Mouse (Mus musculus): ENCODE measurements around the gene Zfp987. TPM values are rescaled to one million over a fixed set of nuclear protein-coding genes. Genes with fewer than 3 reads are reported as not detected.
A peak's percentile ranks its signal among the peaks of the same experiment; 100 is the strongest.
"Not testable (repeated sequence)": the region's sequence is repeated elsewhere in the genome, so short reads cannot be mapped to it uniquely, and the experiment has no call there.

The Zfp987 gene
- not detected in 2 replicates for polyA plus RNA-seq (2015; fragmentation: Nextera tagmentation; extraction: Ambion mirVana)

DNA sequence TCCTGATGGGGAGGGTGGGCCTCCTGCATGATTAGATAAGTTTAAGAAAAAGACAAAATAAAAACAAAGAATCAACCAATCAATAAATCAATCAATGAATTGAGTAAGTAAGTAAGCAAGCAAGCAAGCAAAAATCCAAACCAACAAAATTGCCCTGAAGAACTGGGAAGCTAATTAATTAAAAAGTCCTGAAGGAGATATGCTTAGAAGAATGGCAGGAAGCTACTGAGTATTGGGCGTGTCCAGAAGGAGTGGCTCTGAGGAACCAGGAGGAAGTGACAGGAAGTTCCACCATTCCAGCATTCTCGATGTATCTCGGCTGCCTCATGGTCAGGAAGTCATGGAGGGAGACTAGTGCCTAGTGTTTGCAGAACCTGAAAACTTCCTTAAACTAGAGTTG, at the start of gene Zfp987:
Gene Zfp987, plus strand, starts transcription at position 301 of the 400 bp plus-strand sequence.
- not testable (repeated sequence) for H3K4me3 ChIP-seq; H3K9ac ChIP-seq; H3K27me3 ChIP-seq (replicated peaks); ATAC-seq (replicated peaks); H3K9me3 ChIP-seq; H3K27ac ChIP-seq; H3K4me1 ChIP-seq; H3K4me2 ChIP-seq; H3K36me3 ChIP-seq (replicated peaks)
- WGBS: 92% methylated on average over 3 of the region's 3 CpGs

DNA sequence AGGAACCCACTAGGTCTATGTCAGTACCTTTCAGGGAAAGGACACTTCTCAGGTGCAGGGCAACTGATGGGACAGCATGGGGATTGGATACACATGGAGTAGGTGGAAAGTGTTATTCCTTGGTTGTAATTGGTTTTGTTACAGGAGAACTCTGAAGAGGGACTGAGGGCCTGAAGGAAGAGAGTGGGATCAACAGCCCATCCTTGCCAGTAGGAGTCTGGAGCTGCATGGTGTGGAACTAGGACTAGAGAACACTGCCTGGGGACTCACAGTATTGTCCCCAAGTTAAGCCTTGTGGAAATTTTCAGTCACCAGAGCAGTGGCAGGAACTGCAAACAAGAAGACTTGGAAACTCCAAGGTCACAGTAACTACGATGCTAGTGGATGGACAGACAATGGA, 44.6 kb upstream of the Zfp987 start:
- WGBS: 79% methylated on average over 1 of the region's 1 CpGs
- H3K4me2 ChIP-seq; H3K9ac ChIP-seq; H3K27me3 ChIP-seq (replicated peaks); H3K4me3 ChIP-seq; H3K27ac ChIP-seq; H3K36me3 ChIP-seq (replicated peaks); ATAC-seq (replicated peaks); H3K4me1 ChIP-seq: not testable (repeated sequence)
- H3K9me3 ChIP-seq: peaks cover 53% of the 10 kb centered on the region

DNA sequence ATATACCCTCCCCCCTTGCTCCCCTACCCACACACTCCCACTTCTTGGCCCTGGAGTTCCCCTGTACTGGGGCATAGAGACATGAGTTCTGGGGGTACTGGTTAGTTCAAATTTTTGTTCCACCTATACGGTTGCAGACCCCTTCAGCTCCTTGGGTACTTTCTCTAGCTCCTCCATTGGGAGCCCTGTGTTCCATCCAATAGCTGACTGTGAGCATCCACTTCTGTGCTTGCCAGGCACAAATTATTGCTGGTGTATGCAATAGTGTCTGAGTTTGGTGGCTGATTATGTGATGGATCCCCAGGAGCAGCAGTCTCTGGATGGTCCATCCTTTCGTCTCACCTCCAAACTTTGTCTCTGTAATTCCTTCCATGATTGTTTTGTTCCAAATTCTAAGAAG, 43.7 kb upstream of the Zfp987 start:
- H3K4me1 ChIP-seq; H3K27ac ChIP-seq; H3K9ac ChIP-seq; H3K4me3 ChIP-seq; H3K27me3 ChIP-seq (replicated peaks); H3K36me3 ChIP-seq (replicated peaks); ATAC-seq (replicated peaks); H3K4me2 ChIP-seq: not testable (repeated sequence)
- whole genome bisulfite sequencing: 80% methylated on average over 2 of the region's 2 CpGs
- H3K9me3 ChIP-seq: peaks cover 56% of the 10 kb centered on the region

GRCm38 (mm10) chr4:146055335-146055734, 41.8 kb upstream of the Zfp987 start:
- H3K36me3 ChIP-seq (replicated peaks): no peaks in the 10 kb centered on the region
- no peak for ATAC-seq (replicated peaks)
- H3K27ac ChIP-seq: no peak overlapping the region
- H3K9me3 ChIP-seq: peaks cover 65% of the 10 kb centered on the region
- H3K4me1 ChIP-seq: no peaks in the 10 kb centered on the region
- WGBS: 75% methylated on average over 2 of the region's 2 CpGs
- no peak overlapping the region for H3K4me2 ChIP-seq
- H3K4me3 ChIP-seq: no peak overlapping the region
- no peaks in the 10 kb centered on the region for H3K27me3 ChIP-seq (replicated peaks)
- H3K9ac ChIP-seq: no peak overlapping the region

- not testable (repeated sequence) for H3K4me1 ChIP-seq; H3K27ac ChIP-seq; H3K36me3 ChIP-seq (replicated peaks); ATAC-seq (replicated peaks); H3K27me3 ChIP-seq (replicated peaks); H3K9ac ChIP-seq; H3K4me2 ChIP-seq; H3K4me3 ChIP-seq
- WGBS: 91% methylated on average over 12 of the region's 12 CpGs
- peaks cover 47% of the 10 kb centered on the region for H3K9me3 ChIP-seq
Observed at GRCm38 (mm10) chr4:146058646-146059045, 38.5 kb upstream of the Zfp987 start.

GRCm38 (mm10) chr4:146059078-146059477, 38.0 kb upstream of the Zfp987 start:
- peaks cover 44% of the 10 kb centered on the region for H3K9me3 ChIP-seq
- H3K36me3 ChIP-seq (replicated peaks); H3K9ac ChIP-seq; H3K4me1 ChIP-seq; H3K4me2 ChIP-seq; ATAC-seq (replicated peaks); H3K27ac ChIP-seq; H3K4me3 ChIP-seq; H3K27me3 ChIP-seq (replicated peaks): not testable (repeated sequence)
- WGBS: 85% methylated on average over 4 of the region's 4 CpGs

- WGBS: 92% methylated on average over 25 of the region's 26 CpGs
- peaks cover 38% of the 10 kb centered on the region for H3K9me3 ChIP-seq
- not testable (repeated sequence) for H3K4me1 ChIP-seq; ATAC-seq (replicated peaks); H3K36me3 ChIP-seq (replicated peaks); H3K4me2 ChIP-seq; H3K27ac ChIP-seq; H3K27me3 ChIP-seq (replicated peaks); H3K9ac ChIP-seq; H3K4me3 ChIP-seq
Observed at GRCm38 (mm10) chr4:146059974-146060693, 37.0 kb upstream of the Zfp987 start.

- H3K4me3 ChIP-seq; H3K4me1 ChIP-seq; H3K36me3 ChIP-seq (replicated peaks); H3K9ac ChIP-seq; ATAC-seq (replicated peaks); H3K27ac ChIP-seq; H3K4me2 ChIP-seq; H3K27me3 ChIP-seq (replicated peaks): not testable (repeated sequence)
- 93% methylated on average over 11 of the region's 11 CpGs for WGBS
- peaks cover 32% of the 10 kb centered on the region for H3K9me3 ChIP-seq
Observed at GRCm38 (mm10) chr4:146061082-146061481, 36.0 kb upstream of the Zfp987 start.

DNA sequence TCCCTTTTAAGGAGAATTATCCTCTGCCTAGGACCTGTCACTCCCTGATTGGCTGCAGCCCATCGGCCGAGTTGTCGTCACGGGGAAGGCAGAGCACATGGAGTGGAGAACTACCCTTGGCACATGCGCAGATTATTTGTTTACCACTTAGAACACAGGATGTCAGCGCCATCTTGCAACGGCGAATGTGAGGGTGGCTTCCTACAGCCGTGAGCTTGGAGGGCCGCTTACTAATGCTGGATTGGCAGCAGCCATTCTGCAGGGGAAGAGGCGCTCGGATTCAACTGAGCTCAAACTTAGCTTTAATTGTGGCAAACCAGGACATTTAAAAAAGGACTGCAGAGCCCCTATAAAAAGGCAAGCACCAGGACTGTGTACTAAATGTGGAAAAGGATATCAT, 35.1 kb upstream of the Zfp987 start:
- ATAC-seq (replicated peaks); H3K4me1 ChIP-seq; H3K27me3 ChIP-seq (replicated peaks); H3K36me3 ChIP-seq (replicated peaks); H3K27ac ChIP-seq; H3K4me3 ChIP-seq; H3K4me2 ChIP-seq; H3K9ac ChIP-seq: not testable (repeated sequence)
- 95% methylated on average over 12 of the region's 12 CpGs for WGBS
- peaks cover 28% of the 10 kb centered on the region for H3K9me3 ChIP-seq

DNA sequence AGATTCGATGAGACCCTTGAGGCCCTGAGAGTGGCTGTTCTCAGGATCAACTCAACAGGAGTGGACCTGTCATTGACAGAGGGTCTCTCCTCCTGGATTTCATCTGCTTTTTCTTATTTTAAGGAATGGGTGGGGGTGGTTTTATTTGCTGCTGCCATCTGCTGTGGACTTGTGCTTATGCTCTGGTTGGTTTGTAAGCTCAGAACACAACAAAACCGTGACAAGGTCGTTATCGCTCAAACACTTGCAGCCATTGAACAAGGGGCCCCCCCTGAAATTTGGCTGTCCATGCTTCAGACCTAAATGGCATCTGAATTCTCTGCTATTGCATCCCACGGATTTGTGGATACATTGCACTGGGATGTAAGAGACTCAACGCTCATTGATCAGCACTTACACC, 34.1 kb upstream of the Zfp987 start:
- H3K4me3 ChIP-seq; H3K9ac ChIP-seq; H3K4me2 ChIP-seq; ATAC-seq (replicated peaks); H3K4me1 ChIP-seq; H3K27me3 ChIP-seq (replicated peaks); H3K27ac ChIP-seq; H3K36me3 ChIP-seq (replicated peaks): not testable (repeated sequence)
- 77% methylated on average over 6 of the region's 6 CpGs for WGBS
- H3K9me3 ChIP-seq: peaks cover 31% of the 10 kb centered on the region

GRCm38 (mm10) chr4:146063621-146064020, 33.5 kb upstream of the Zfp987 start:
- not testable (repeated sequence) for H3K27me3 ChIP-seq (replicated peaks); H3K4me2 ChIP-seq; H3K9ac ChIP-seq; H3K4me1 ChIP-seq; H3K36me3 ChIP-seq (replicated peaks); H3K4me3 ChIP-seq; H3K27ac ChIP-seq; ATAC-seq (replicated peaks)
- WGBS: 90% methylated on average over 15 of the region's 15 CpGs
- peaks cover 31% of the 10 kb centered on the region for H3K9me3 ChIP-seq

- not testable (repeated sequence) for H3K27ac ChIP-seq; H3K4me3 ChIP-seq; H3K4me1 ChIP-seq; H3K4me2 ChIP-seq; ATAC-seq (replicated peaks); H3K36me3 ChIP-seq (replicated peaks); H3K27me3 ChIP-seq (replicated peaks); H3K9ac ChIP-seq
- peaks cover 24% of the 10 kb centered on the region for H3K9me3 ChIP-seq
- 74% methylated on average over 5 of the region's 5 CpGs for WGBS
Observed at GRCm38 (mm10) chr4:146064807-146065206, 32.3 kb upstream of the Zfp987 start.

DNA sequence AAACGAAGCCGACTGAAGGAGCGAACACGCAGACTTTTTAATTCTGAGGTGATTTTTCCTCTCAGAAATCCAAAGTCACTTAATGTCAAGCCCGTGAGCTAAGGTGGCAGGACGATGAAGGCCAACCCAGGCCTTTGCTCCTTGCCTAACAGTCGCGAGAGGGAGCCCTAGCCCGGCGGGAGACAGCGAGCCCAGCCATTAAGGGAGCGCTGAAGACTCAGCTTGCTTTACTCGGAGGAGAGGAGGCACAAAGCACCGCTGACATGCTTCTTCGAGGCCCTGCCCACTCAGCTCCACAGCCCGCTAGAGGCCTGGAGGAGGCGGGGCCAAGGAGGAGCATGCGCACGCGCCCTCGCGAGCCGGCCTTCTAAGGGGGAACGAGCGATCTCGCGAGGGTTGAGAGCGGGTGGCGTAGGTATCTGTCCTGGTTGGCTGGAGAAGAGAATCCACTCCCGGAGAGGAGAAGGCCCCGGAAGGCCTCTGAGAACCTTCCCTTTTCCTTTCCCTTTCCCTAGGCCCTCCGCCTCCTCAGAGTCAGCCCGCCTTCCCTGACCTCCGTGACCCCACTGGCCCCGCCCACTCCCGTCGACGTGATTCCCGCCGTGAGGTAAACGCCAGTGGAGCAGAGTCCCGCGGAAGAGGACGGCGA, 30.0 kb upstream of the Zfp987 start:
- H3K36me3 ChIP-seq (replicated peaks); H3K9ac ChIP-seq; H3K27ac ChIP-seq; ATAC-seq (replicated peaks); H3K27me3 ChIP-seq (replicated peaks); H3K4me1 ChIP-seq: not testable (repeated sequence)
- peaks cover 18% of the 10 kb centered on the region for H3K9me3 ChIP-seq
- peak overlapping the region; percentile 7; the same call in 1 of the 2 replicates for H3K4me3 ChIP-seq
- 36% methylated on average over 45 of the region's 45 CpGs for WGBS
- peak overlapping the region; percentile 10; the same call in 1 of the 2 replicates for H3K4me2 ChIP-seq
